Mouse (Mus musculus) lung, postnatal 0 days (tissue): Measurements from ENCODE around the gene 2210408I21Rik.

Source experiments
- CTCF ChIP-seq: IDR thresholded peaks from 2 replicates; pipeline ENCODE4 v1.5.1; 2016; ENCODE audit warnings: antibody characterized with exemption, mild to moderate bottlenecking
- EP300 ChIP-seq: IDR thresholded peaks from 2 replicates; pipeline ENCODE4 v1.6.1; 2016; ENCODE audit warnings: antibody characterized with exemption, mild to moderate bottlenecking, control low read depth

- no peak for TF ChIP-seq CTCF
- TF ChIP-seq EP300: no peak
Measured at GRCm38 (mm10) chr13:77412829-77413228, 277.5 kb downstream of the 2210408I21Rik start.
